Mouse (Mus musculus): Measurements from ENCODE around the gene Anks1b. TPM values are rescaled to one million over a fixed set of nuclear protein-coding genes. Genes with fewer than 3 reads are reported as not detected.

The Anks1b gene
- polyA plus RNA-seq, 1 experiment, result 1.9 TPM

DNA sequence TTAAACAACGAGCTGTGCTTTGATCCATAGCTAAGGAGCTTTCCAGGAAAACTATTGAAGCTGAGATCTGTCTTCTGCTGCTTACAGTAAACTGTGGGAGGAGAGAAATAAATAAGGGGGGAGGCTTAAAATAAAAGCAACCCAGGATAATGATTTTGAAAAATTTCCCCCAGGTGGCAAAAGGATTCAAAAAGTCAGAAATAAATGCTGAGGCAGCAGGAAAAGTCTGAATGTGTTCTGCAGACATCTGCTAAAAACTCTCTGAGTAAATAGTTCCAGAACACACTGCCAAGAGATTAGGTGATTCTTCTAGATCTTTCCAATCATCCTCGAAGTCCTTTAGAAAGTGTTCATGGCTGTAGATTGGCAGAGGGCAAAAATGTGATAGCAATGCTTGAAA is 865.2 kb downstream of the Anks1b start:
- TF ChIP-seq CTCF (IDR thresholded peaks at IDR 0.05; ENCODE audit: control insufficient read depth, insufficient read depth, insufficient replicate concordance, low read depth, low read length), result no peak
- TF ChIP-seq POLR2A (IDR thresholded peaks at IDR 0.05; ENCODE audit: control insufficient read depth, low read depth, low read length), result no peak
- H3K4me1 ChIP-seq (ENCODE audit: control insufficient read depth, insufficient read depth, low read length), result no peaks in the 10 kb centered on the region

DNA sequence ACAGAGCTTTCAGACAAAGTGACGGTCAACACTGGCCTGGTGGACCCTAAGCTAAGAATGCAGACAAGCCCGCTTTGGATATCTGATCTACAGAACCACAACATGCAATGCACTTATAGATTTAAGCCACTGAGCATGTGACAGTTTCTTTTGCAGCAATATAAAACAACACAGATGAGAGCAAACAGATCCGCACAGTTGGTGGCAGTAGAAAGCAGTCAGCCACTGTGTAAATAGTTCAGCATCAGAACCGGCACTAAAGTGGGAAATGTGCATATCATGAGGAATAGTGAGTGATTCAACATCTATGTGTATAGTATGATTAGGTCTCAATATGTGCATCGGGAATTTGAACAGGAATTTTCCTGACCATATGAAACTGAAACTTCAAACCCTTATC is 867.6 kb downstream of the Anks1b start:
- H3K27ac ChIP-seq (ENCODE audit: control insufficient read depth, insufficient read depth, low read depth, low read length), result no peak overlapping the region
- no peaks in the 10 kb centered on the region for H3K36me3 ChIP-seq (ENCODE audit: control insufficient read depth, insufficient read depth, low read length)
- TF ChIP-seq CTCF (IDR thresholded peaks at IDR 0.05; ENCODE audit: control insufficient read depth, insufficient read depth, insufficient replicate concordance, low read depth, low read length) (no peak), POLR2A (IDR thresholded peaks at IDR 0.05; ENCODE audit: control insufficient read depth, low read depth, low read length) (no peak)
- H3K4me1 ChIP-seq (ENCODE audit: control insufficient read depth, insufficient read depth, low read length), result no peaks in the 10 kb centered on the region
- no peaks in the 10 kb centered on the region for H3K27me3 ChIP-seq (ENCODE audit: control insufficient read depth, insufficient read depth, low read length)
- no peak overlapping the region for H3K4me3 ChIP-seq (ENCODE audit: control insufficient read depth, low read depth, low read length)

More for the DNA sequence above, 865.2 kb downstream of the Anks1b start:
- H3K27ac ChIP-seq (ENCODE audit: control insufficient read depth, insufficient read depth, low read depth, low read length), result no peak overlapping the region
- no peak overlapping the region for H3K4me3 ChIP-seq (ENCODE audit: control insufficient read depth, low read depth, low read length)
- no peaks in the 10 kb centered on the region for H3K36me3 ChIP-seq (ENCODE audit: control insufficient read depth, insufficient read depth, low read length)
- no peaks in the 10 kb centered on the region for H3K27me3 ChIP-seq (ENCODE audit: control insufficient read depth, insufficient read depth, low read length)

DNA sequence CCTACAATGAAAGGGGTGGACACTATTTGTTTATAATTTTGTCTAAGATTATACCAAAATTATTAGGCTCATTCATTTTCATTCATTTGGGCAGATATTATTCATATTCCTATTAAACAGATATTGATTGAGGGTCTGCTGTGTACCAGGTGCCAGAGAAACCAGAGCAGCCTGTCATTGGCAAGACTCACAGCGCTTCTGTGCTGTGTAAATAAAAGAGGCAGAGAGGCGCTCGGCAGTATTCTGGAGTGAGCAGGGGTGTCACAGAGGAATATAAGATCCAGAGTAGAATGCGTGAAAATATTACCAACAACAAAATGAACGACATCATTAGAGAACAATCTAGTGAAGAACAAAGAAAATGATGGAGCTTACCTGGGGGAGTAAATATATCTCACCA is 878.6 kb downstream of the Anks1b start:
- Histone ChIP-seq H3K27me3 (ENCODE audit: control insufficient read depth, insufficient read depth, low read length) (no peaks in the 10 kb centered on the region), H3K27ac (ENCODE audit: control insufficient read depth, insufficient read depth, low read depth, low read length) (no peak overlapping the region), H3K36me3 (ENCODE audit: control insufficient read depth, insufficient read depth, low read length) (no peaks in the 10 kb centered on the region), H3K4me1 (ENCODE audit: control insufficient read depth, insufficient read depth, low read length) (no peaks in the 10 kb centered on the region), H3K4me3 (ENCODE audit: control insufficient read depth, low read depth, low read length) (no peak overlapping the region)
- TF ChIP-seq CTCF (IDR thresholded peaks at IDR 0.05; ENCODE audit: control insufficient read depth, insufficient read depth, insufficient replicate concordance, low read depth, low read length) (no peak), POLR2A (IDR thresholded peaks at IDR 0.05; ENCODE audit: control insufficient read depth, low read depth, low read length) (no peak)

DNA sequence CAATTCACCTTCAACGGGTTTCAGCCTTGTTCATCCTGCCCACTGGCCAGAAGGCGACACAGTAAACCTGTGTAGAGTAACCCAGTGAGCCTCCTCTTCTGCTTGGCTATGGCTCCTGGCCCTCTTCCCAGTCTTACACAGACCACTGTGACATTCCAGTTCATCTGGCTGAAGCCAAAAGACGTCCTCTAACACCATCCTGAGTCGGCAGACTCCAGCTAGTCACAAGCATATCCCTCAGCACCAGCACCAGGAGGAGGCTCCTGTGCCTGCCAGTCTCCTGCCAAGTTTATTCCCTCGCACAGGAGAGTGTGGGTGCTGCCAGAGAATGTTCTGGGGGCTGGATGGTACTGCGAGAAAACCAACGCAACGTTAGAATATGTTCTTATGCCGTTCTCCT is 879.8 kb downstream of the Anks1b start:
- Histone ChIP-seq H3K4me3 (ENCODE audit: control insufficient read depth, low read depth, low read length) (no peak overlapping the region), H3K36me3 (ENCODE audit: control insufficient read depth, insufficient read depth, low read length) (no peaks in the 10 kb centered on the region), H3K27ac (ENCODE audit: control insufficient read depth, insufficient read depth, low read depth, low read length) (no peak overlapping the region), H3K27me3 (ENCODE audit: control insufficient read depth, insufficient read depth, low read length) (no peaks in the 10 kb centered on the region), H3K4me1 (ENCODE audit: control insufficient read depth, insufficient read depth, low read length) (no peaks in the 10 kb centered on the region)
- TF ChIP-seq CTCF (IDR thresholded peaks at IDR 0.05; ENCODE audit: control insufficient read depth, insufficient read depth, insufficient replicate concordance, low read depth, low read length) (no peak), POLR2A (IDR thresholded peaks at IDR 0.05; ENCODE audit: control insufficient read depth, low read depth, low read length) (no peak)

DNA sequence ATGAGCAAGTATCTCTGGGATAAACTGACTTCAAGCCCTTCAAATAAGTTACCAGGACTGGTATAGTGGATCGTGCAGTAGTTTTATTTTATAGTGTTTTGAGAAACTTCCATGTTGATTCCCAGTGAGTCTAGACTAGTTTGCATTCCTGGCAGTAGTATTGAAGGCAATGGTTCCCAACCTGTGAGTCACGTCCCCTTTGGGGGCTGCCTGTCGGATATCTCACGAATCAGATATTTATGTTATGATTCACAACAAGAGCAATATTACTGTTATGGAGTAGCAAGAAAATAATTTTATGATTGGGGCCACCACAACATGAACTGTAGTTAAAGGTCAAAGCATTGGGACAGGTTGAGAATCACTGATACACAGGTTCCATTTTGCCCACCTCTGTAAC is 884.5 kb downstream of the Anks1b start:
- H3K36me3 ChIP-seq (ENCODE audit: control insufficient read depth, insufficient read depth, low read length), result no peaks in the 10 kb centered on the region
- no peaks in the 10 kb centered on the region for H3K27me3 ChIP-seq (ENCODE audit: control insufficient read depth, insufficient read depth, low read length)
- H3K4me1 ChIP-seq (ENCODE audit: control insufficient read depth, insufficient read depth, low read length), result no peaks in the 10 kb centered on the region
- TF ChIP-seq POLR2A (IDR thresholded peaks at IDR 0.05; ENCODE audit: control insufficient read depth, low read depth, low read length) (no peak), CTCF (IDR thresholded peaks at IDR 0.05; ENCODE audit: control insufficient read depth, insufficient read depth, insufficient replicate concordance, low read depth, low read length) (no peak)
- H3K27ac ChIP-seq (ENCODE audit: control insufficient read depth, insufficient read depth, low read depth, low read length), result no peak overlapping the region
- H3K4me3 ChIP-seq (ENCODE audit: control insufficient read depth, low read depth, low read length), result no peak overlapping the region

DNA sequence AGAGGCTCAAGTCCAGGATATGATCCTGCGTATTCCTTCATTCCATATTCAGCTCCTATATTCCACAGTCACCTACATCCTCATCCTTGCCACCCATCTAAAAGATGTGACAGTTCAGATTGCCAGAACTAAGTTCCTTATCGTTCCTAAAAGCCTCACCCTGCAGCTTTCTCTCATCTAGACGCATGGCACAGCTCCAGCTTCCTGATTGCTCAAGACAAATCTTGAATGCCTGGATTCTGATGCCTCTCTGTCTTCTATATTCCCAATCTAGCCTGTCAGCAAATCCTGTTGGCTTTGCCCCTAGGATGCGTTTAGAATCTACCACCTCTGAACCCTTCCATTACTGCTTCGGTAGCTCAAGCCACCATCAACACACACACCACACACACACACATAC is 886.6 kb downstream of the Anks1b start:
- Histone ChIP-seq H3K4me3 (ENCODE audit: control insufficient read depth, low read depth, low read length) (no peak overlapping the region), H3K36me3 (ENCODE audit: control insufficient read depth, insufficient read depth, low read length) (no peaks in the 10 kb centered on the region), H3K27me3 (ENCODE audit: control insufficient read depth, insufficient read depth, low read length) (no peaks in the 10 kb centered on the region), H3K27ac (ENCODE audit: control insufficient read depth, insufficient read depth, low read depth, low read length) (no peak overlapping the region), H3K4me1 (ENCODE audit: control insufficient read depth, insufficient read depth, low read length) (no peaks in the 10 kb centered on the region)
- TF ChIP-seq POLR2A (IDR thresholded peaks at IDR 0.05; ENCODE audit: control insufficient read depth, low read depth, low read length), result no peak
- TF ChIP-seq CTCF (IDR thresholded peaks at IDR 0.05; ENCODE audit: control insufficient read depth, insufficient read depth, insufficient replicate concordance, low read depth, low read length), result no peak

DNA sequence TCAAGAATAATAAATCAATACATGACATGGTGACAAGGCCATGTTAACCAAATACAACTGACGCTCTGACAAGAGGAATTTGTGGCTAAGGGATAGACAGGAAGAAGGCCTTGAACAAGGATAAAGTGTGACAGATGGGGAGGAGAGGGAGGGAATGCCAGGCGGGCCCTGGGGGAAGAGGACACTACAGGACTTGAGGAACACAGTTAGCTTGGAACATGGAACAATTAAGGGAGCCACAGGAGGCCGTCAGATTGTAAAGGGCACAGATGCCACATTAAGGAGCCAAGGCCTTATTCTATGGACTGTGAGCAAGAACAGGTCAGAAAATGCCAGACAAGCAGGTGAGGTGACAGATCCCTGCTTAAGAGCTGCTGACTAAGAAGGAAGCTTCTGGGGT is 893.0 kb downstream of the Anks1b start:
- TF ChIP-seq CTCF (IDR thresholded peaks at IDR 0.05; ENCODE audit: control insufficient read depth, insufficient read depth, insufficient replicate concordance, low read depth, low read length) (no peak), POLR2A (IDR thresholded peaks at IDR 0.05; ENCODE audit: control insufficient read depth, low read depth, low read length) (no peak)
- H3K27me3 ChIP-seq (ENCODE audit: control insufficient read depth, insufficient read depth, low read length), result no peaks in the 10 kb centered on the region

DNA sequence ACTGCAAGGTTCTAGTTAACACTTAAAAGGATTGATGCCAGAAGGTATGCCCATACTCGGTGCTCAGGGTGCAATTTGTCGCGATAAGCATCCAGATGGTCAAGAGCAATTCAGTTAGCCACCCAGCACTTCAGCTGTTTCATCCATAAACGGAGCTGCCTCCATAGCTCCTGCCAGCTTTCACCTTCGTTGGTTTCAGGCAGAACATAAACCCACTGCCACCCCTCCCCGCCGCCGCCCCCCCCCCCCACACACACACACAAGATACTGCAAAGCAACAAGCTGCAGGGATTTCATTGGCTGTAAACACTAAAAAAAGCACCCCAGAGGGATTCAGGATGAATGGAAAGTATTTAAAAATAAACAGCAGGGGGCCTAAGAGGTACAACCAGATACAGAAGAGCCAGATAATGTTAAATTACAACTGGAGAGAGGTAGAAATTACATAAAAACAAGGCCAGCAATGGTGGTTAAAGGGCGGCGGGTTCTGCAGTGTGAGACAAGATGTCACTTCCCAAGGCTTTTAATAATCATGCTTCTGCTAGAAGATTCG is 897.2 kb downstream of the Anks1b start:
- TF ChIP-seq POLR2A (IDR thresholded peaks at IDR 0.05; ENCODE audit: control insufficient read depth, low read depth, low read length) (no peak), CTCF (IDR thresholded peaks at IDR 0.05; ENCODE audit: control insufficient read depth, insufficient read depth, insufficient replicate concordance, low read depth, low read length) (no peak)
- no peaks in the 10 kb centered on the region for H3K27me3 ChIP-seq (ENCODE audit: control insufficient read depth, insufficient read depth, low read length)
- H3K4me3 ChIP-seq (ENCODE audit: control insufficient read depth, low read depth, low read length), result no peak overlapping the region
- H3K36me3 ChIP-seq (ENCODE audit: control insufficient read depth, insufficient read depth, low read length), result no peaks in the 10 kb centered on the region
- H3K27ac ChIP-seq (ENCODE audit: control insufficient read depth, insufficient read depth, low read depth, low read length), result no peak overlapping the region
- H3K4me1 ChIP-seq (ENCODE audit: control insufficient read depth, insufficient read depth, low read length), result no peaks in the 10 kb centered on the region

More for the DNA sequence above, 893.0 kb downstream of the Anks1b start:
- Histone ChIP-seq H3K4me1 (ENCODE audit: control insufficient read depth, insufficient read depth, low read length) (no peaks in the 10 kb centered on the region), H3K27ac (ENCODE audit: control insufficient read depth, insufficient read depth, low read depth, low read length) (no peak overlapping the region), H3K4me3 (ENCODE audit: control insufficient read depth, low read depth, low read length) (no peak overlapping the region), H3K36me3 (ENCODE audit: control insufficient read depth, insufficient read depth, low read length) (no peaks in the 10 kb centered on the region)

All from testis, adult 2 months (tissue).